Mouse (Mus musculus): ENCODE measurements around the gene Sash3. TPM values are rescaled to one million over a fixed set of nuclear protein-coding genes. Genes with fewer than 3 reads are reported as not detected.
"Not testable (repeated sequence)": the region's sequence is repeated elsewhere in the genome, so short reads cannot be mapped to it uniquely, and the experiment has no call there.

Sash3 gene
- polyA plus RNA-seq, 1 experiment = not detected

DNA sequence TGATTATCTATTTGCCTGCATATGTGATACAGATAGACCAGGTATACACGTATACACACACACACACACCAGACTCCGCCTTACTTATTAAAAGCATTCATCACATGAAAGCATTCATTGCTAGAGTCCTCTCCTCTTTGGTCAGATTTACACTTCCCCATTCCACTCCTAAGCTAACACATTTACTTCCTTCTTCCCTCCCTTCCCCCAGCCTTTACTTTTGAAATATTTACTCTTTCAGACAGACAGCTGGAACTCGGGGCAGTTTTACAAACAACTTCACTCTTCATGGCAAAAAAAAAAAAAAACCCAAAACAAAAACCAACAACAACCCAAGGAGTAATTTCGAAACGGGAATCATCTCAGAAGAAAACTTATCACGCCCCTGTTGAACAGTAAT is 58.2 kb downstream of the Sash3 start:
- peaks cover 4% of the 10 kb centered on the region; the same call in 1 of the 2 replicates for H3K4me1 ChIP-seq (ENCODE audit: control insufficient read depth, insufficient read depth, low read length)
- 49% methylated on average over 6 of the region's 6 CpGs for WGBS
- no peak overlapping the region for H3K4me3 ChIP-seq (ENCODE audit: insufficient read depth, low read depth, low read length)
- TF ChIP-seq CTCF (IDR thresholded peaks at IDR 0.05; ENCODE audit: insufficient read depth, low read depth, low read length) (no peak), POLR2A (IDR thresholded peaks at IDR 0.05; ENCODE audit: insufficient read depth, low read depth, low read length) (no peak)
- no peak overlapping the region for H3K27ac ChIP-seq (ENCODE audit: insufficient read depth, low read depth, low read length)

DNA sequence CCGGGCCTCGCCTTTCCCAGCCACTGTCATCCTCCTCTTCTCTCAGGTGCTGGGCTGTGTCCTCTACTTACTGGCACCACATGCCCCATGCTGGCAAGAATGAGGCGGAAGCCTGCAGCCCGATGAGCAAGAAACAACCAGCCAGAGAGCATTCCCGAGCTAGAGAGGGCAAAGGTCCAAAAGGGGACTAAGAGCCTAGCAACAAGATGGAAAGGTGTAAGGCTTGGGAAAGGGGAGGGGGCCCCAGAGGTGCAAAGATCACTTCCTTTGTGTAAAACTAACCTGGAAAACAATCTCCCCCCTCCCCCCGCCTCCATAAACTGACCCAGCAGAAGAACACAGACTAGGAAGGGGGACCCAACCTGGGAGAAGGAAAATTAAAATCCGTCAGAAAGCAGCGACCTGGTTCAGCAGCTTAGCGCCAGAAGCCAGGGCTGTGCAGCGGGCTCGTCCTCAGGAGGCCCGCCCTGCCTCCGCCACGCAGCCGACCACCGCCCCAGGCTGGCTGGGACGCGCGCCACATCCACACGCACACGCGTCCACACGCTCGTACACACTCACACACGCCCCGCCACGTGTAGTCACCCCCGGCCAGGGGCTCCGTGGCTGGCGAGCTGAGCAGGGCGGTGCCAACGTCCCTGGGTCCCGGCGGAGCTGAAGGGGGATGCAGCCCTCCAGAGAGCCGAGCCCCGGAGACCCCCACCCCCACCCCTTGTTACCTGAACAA is 61.7 kb downstream of the Sash3 start:
- Histone ChIP-seq H3K4me3 (ENCODE audit: insufficient read depth, low read depth, low read length) (peak overlapping the region; percentile 72), H3K27ac (ENCODE audit: insufficient read depth, low read depth, low read length) (no peak overlapping the region), H3K4me1 (ENCODE audit: control insufficient read depth, insufficient read depth, low read length) (peaks cover 4% of the 10 kb centered on the region; the same call in 1 of the 2 replicates)
- WGBS = 16% methylated on average over 36 of the region's 36 CpGs
- TF ChIP-seq CTCF (IDR thresholded peaks at IDR 0.05; ENCODE audit: insufficient read depth, low read depth, low read length) (no peak), POLR2A (IDR thresholded peaks at IDR 0.05; ENCODE audit: insufficient read depth, low read depth, low read length) (no peak)

DNA sequence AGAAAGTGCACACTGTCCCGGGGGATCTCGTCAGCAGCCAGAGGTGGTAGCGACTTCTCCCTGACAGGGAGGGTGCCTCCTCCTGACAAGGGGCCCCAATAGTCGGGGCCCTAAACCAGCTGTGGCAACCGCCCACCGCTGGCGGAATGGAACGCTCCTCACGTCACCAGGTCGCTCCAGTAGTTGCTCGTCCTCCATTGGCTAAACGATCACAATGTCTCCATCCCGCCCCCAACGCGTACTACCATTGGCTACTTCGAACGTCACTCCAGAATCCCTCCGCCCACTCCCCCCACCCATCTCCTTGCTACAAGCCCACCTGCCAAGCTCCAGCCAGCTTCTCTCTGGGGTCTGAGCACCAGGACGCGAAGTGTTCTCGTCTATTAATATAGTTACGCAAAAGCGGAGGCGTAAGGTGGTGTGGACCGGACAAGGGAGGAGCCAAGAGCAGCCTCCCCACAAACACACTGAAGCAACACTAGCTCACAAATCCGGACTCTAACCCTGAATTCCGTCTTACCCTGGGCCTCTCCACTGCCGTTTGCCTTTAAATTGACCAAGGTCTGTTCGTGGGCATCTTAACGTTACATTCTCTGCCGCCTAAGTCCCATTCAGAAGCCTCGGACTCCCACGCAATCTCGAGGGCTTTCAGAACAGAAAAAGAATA is 62.4 kb downstream of the Sash3 start, which contains the start of gene Zdhhc9:
Gene Zdhhc9, minus strand, starts transcription at position 360 of the 667 bp plus-strand sequence.
- WGBS = 17% methylated on average over 34 of the region's 34 CpGs
- Histone ChIP-seq H3K4me3 (ENCODE audit: insufficient read depth, low read depth, low read length) (peak within 1 kb of the TSS; percentile 72), H3K4me1 (ENCODE audit: control insufficient read depth, insufficient read depth, low read length) (peaks cover 4% of the 10 kb centered on the region; the same call in 1 of the 2 replicates), H3K27ac (ENCODE audit: insufficient read depth, low read depth, low read length) (peak within 1 kb of the TSS; percentile 86)
- TF ChIP-seq POLR2A (IDR thresholded peaks at IDR 0.05; ENCODE audit: insufficient read depth, low read depth, low read length) (peak; percentile 54), CTCF (IDR thresholded peaks at IDR 0.05; ENCODE audit: insufficient read depth, low read depth, low read length) (no peak)

DNA sequence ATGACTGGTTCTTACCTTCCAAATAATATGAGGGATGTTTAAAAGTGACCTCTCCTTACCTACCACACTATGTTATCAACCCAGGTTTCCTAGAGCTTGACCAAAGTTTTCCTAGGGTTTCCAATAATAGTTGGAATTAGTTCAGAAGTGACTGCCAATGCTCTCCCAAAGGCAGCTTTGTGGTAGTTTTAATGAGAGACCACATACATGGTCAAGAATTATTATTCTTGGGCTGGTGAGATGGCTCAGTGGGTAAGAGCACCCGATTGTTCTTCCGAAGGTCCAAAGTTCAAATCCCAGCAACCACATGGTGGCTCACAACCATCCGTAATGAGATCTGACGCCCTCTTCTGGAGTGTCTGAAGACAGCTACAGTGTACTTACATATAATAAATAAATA is 63.5 kb downstream of the Sash3 start:
- 74% methylated on average over 4 of the region's 4 CpGs for WGBS
- not testable (repeated sequence) for H3K27ac ChIP-seq (ENCODE audit: insufficient read depth, low read depth, low read length); H3K4me1 ChIP-seq (ENCODE audit: control insufficient read depth, insufficient read depth, low read length); H3K4me3 ChIP-seq (ENCODE audit: insufficient read depth, low read depth, low read length)

Other genes with a start within 250 kb of the Sash3 start
- not detected in 2 replicates for gene Ocrl, start 234.0 kb upstream of the Sash3 start, polyA plus RNA-seq (2012; ENCODE audit: insufficient read depth, insufficient read length, low replicate concordance, missing spikeins)
- gene Apln, start 111.6 kb upstream of the Sash3 start, polyA plus RNA-seq (2012; ENCODE audit: insufficient read depth, insufficient read length, low replicate concordance, missing spikeins) = not detected in 2 replicates
- not detected in 2 replicates for gene Xpnpep2, start 37.7 kb upstream of the Sash3 start, polyA plus RNA-seq (2012; ENCODE audit: insufficient read depth, insufficient read length, low replicate concordance, missing spikeins)
- not detected in 2 replicates for gene Zdhhc9, start 62.4 kb downstream of the Sash3 start, polyA plus RNA-seq (2012; ENCODE audit: insufficient read depth, insufficient read length, low replicate concordance, missing spikeins)
- not detected in 2 replicates for gene Utp14a, start 110.4 kb downstream of the Sash3 start, polyA plus RNA-seq (2012; ENCODE audit: insufficient read depth, insufficient read length, low replicate concordance, missing spikeins)
- not detected in 2 replicates for gene Bcorl1, start 194.9 kb downstream of the Sash3 start, polyA plus RNA-seq (2012; ENCODE audit: insufficient read depth, insufficient read length, low replicate concordance, missing spikeins)